Mouse (Mus musculus) left cerebral cortex, adult 18-20 months (tissue): ENCODE data around the gene Plcb1. TPM values are rescaled to one million over a fixed set of nuclear protein-coding genes. Genes with fewer than 3 reads are reported as not detected.
A peak's percentile ranks its signal among the peaks of the same experiment; 100 is the strongest.

Experiments
- DNase-seq, 2 experiments: peaks; one replicate each; pipeline ENCODE4 v3.0.0; 2021 to 2022; ENCODE audit warnings: low spot score in 2 of 2, mixed read lengths in 1 of 2
- total RNA-seq, 2 experiments: library from RNA; stranded (reverse); gene quantifications; 2 replicates each; pipeline ENCODE4 v1.2.3; 2021

The Plcb1 gene
- total RNA-seq, 2 experiments from 2014 or later = 166 to 177 TPM

DNA sequence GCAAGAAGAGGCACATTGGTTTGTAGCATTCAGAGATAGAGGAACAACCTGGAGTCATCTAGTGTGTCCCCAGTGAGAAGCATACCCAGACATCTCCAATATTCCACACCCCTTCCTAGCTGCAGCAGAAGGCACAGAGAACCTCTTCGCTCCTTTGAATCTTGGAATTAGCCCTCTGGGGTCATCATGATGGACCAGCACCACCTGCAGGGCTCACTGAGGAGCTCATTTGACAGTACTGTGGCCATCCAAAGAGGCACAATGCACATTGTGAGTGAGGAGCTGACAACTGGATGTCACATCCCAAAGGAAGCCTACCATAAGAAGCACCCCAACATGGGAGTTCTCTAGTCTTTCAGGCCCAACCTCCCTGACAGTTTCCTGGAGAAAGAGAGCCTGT, 50.2 kb downstream of the Plcb1 start:
- DNase-seq = no peak

DNA sequence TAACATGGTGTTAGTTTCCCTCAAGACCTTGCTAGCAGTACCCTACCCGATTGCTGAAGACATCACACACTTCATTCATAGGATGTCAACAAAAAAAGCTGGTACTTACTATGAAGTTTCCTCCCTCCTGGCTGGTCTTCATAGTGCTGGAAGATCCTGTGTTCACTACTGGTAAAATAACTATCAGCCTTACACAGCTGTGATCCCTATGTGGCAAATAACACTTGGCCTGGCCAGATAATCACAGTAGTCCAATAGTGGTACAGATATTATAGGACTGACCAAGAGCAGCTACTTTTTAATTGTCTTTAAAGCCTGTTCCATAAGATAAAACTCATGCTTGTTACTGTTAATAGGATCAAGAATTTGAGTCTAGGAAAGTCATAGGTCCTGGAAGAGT, 52.3 kb downstream of the Plcb1 start:
- no peak for DNase-seq

DNA sequence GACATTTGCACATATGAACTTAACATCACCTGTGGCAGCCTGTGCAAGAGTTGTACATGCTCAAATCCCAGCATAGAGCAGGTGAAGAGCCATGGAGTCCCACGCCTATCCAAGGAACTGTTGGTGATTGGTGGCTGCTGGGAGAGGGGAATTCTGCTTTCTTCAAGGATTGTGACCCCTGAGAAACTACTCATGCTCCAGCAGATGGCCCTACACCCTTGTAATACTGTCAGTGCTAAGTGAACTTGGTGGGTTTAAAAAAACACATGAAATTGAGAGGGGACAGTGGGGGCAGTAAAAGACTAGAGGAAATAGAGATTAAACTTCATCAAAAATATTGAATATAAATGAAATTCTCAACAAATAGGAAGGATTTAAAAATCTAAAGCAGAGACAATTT, 53.0 kb downstream of the Plcb1 start:
- no peak for DNase-seq

DNA sequence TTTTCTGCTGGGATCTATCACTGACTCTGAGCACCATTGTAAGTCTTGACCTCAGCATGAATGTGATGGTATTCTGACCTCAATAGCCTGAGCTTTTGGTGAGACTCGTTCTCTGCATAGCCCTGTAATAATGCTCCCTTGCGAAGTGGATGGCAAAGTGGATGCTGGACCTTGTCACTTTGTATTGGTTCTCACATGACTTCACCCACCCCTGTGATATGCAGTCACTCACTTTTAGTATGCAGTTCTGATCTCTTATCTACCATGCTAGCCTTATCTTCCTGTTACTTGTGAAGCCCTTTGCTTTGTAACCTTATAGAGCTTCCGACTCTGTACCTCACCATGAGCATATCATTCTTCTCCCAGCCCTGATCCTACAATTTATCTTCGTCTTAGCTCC, 57.0 kb downstream of the Plcb1 start:
- DNase-seq = no peak

DNA sequence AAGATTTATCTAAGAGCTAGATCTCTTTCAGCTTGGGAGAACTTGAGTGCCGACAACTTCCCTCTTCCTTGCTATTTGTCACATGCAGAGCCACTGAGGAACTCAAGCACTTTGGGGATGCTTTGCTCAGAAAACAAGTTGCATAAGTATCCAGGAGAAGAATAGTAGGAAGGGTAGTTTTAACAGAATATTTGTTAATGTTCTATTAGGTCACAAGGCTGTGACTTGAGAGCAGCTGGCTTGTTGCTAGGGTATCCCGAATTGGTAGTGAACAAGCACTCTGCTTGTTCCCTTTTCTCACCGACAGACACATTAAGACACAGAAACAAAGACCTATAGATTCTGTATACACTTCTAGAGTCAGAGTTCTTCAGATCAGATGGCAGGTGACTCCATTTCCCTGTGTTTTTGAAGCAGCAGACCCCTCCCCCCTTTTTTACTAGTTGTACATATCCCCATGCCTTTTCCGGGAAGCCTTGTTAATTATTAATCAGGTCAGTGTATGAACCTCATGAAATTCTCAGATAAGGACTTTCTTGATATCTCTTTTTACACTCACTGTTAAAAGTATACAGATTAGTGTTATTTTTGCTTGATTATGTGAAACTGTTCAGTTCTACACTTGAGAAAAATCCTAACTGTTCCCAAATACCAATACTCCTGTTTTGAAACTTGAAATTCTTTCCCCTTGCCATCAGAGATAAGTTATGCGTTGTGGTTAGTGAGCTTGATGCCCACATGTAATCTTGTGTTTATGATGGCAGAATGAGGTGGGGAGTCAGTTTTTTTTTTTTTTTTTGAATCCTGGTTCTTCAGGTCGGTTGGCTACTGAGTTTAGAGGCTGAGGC, 58.7 kb downstream of the Plcb1 start:
- no peak for DNase-seq

DNA sequence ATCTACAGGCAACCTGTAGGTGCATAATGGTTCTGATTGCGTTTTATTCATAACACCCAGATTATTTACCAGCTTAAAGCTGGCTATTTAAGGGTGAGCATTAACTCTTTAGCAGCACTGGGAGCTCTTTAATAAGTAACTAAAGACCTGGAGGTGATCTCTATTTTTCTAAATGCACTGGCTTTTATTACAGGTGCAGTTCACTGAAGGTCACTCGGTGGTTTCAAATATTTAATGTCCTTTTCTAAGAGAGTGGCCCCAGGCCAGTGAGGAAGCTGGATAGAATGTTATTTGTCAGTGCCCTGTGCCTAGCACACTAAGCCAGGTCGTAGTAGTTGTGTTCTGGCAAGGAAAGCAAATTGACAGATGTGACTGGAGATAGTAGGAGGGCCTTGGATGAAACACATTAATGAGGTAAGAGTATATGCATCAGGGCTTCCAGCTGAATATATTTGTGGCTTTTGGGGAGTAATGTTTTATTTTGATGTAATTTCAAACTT, 59.4 kb downstream of the Plcb1 start:
- DNase-seq = no peak

DNA sequence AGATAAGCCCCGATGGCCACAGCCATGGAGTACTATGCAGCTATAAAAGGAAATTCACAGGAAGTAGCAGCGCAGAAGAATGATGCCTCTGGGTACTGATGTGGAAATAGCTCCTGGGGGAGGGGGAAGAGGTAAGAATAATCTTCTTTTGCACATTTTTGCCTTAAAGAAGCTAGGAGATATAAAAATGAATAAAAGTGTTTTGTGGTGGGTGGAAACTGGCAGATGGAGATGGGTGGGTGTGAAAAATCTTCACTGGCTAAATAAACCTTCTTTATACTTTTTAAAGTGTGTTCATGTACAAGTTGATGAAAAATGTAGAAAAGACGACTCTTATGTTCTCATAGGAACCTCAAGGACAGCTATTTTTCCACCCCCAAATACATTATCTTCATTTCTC, 60.7 kb downstream of the Plcb1 start:
- DNase-seq = peak; percentile 54 to 73

DNA sequence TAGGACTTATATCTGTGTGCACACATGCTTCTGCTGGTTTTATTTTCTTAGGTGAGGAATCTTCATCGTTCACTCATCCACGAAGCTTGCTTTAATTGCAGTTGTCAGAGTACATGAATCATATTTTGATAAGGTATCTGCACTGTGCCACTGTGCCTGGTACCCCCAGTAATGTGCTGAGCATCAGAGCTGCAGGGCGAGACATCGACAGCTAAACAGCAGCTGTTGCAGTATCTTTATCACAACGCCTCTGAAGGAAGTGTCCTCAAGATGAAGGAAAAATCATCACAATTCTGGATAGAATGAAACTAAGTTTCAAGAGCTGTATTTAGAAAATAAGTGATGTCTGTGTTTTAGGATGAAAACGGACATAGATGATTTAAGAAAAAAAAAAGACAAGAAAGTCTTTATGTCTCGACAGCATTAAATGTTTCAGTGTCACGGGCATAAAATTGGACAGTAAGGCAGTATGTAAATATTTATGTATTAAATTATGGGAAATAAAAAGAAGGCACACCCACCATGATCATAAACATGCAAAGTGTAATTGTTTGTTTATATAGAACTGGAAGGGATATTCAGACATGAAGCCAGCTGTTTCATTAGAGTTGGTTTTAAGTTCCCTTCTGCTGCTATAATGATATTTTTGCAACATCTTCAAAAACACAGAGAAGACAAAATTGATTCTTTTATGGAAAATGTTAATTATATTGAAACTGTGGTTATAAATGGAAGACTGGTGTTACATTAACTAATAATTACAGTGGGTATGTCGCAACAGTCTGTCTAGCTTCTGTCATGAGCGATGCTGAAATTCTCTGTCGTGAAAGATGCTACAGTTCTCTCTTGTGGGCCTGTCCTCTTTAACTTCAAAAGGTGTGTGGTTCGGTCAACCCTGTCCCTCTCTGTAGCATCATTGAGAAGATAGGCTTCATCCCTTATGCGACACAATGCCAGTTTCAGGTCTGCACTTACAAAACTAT, 65.6 kb downstream of the Plcb1 start:
- no peak for DNase-seq

DNA sequence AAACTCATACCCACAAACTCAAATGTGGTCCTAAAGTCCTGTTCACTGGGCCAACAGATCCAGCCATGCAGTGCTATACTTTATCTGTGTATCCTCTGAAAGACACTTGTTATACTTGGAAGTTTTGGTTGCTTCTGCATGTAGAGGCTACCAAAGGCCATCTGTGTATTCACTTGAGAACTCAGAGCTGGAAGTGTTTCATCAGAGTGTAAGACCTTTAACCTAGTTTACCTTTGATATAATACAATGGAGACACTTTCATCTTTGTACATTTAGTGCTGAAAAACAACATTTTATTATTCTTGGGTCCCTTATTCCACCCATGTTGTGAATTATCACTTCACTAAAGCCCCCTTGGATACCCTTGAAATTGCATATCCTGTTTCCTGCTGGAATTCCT, 70.4 kb downstream of the Plcb1 start:
- no peak for DNase-seq

DNA sequence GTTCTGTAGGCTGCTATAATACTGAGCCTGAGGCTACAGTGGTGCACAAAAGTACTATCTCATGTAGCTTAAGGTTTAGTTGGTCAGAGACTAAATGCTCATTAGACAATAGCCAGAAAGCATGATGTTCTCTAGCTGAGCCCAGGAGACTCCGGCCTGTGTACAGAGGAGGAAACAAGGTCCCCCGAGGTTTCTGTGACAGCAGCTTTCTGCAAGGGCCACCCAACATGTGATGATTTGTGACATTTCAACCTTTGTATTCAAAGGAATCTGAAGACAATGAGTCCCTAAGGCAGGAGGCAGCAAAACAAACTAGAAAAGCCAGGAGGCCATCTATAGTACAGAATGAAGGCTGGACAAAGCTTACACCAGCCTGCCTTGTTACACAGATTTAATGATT, 70.8 kb downstream of the Plcb1 start:
- no peak for DNase-seq

DNA sequence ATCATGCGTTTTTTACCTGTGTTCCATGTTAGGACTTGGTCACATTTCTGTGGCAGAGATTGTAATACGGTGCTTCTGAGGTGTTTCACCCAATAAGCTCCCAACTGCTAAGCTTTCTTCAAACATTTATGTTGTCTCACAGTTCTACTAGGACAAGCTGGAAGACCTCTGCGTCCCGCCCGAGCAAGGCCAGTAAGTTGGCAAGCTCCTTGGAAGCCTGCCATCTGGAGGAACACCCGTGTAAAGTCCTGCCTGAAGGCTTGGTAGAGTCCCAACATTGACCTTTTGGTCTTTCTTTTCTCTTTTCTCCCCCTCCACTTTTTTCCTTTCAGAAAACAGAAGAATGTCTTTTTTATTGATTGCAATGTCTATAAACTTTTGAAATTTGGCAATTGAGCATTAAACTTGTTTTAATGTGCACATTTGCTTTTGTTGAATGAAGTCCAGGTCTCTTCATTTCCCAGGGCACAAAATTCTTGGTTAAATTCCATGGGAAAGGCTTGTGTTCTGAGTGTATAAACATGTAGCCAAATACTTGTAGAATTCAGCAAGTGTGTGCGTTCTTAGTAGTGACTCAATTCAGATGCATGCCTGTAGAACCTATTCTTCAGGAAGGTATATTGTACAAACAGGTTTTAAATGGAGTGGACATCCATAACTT, 79.2 kb downstream of the Plcb1 start:
- DNase-seq = no peak

DNA sequence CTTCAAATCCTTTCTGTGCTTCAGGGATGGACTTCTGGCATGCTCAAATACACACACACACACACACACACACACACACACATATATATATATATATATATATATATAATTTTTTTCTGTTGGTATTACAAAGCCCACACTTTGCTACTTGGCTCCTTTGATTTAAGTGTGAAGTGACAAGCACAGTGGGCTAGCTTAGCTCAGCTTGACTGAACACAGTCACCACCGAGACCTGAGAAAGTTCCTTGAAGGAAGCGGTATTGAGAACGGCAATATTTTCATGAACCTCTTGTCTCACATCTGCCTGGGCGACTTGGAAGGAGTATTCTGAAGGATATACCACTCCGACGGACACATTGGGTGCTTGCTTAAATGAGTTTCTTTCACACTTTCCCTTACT, 81.5 kb downstream of the Plcb1 start:
- no peak for DNase-seq

DNA sequence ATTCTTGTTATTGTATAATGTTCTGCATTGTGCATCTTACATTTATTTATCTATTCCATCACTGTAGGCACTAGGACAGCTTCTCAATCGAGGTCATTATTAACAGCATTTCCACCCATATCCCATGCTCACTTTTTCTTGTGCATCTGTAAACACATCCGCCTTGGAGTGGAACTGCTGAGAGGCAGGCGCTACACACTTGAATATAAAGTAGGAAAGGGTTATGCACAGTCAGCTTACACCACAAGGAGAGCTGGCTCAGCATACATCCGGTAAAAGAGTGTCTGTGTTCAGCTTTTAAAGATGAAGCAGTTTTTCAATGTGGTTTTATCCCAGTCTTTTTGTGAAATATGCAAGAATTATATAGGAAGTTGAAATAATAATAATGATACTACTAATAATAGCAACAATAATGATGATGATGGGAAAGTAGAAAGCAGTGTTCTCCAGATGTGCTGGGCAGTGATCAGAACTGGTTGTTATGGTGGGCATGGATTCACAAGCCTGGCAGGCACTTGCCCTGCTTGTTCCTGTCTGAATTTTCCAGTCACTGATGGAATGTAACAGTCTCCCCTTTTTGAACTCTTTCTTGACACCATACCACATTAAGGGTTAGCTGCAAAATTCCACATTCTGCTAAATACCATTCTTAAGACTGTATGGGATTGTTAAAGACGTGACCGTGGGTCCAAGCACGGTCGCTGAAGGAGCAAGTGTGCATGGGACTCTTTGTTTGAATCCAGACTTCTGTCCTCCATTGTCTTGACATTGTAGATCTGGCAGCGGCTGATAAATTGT, 86.0 kb downstream of the Plcb1 start:
- no peak for DNase-seq

DNA sequence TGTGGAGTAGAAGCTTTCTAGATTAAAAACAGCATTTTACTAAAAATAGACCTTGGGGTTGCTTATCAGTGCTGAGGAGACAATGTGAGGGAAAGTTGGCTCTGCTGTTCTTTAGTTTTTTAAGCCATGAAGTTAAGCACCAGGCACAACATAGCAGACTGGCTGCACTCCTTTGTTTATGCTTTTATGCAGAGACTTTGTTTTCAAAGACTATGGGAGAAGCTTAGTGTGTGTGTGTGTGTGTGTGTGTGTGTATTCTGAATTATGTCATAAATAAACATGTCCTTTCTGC, 86.6 kb downstream of the Plcb1 start:
- no peak for DNase-seq

DNA sequence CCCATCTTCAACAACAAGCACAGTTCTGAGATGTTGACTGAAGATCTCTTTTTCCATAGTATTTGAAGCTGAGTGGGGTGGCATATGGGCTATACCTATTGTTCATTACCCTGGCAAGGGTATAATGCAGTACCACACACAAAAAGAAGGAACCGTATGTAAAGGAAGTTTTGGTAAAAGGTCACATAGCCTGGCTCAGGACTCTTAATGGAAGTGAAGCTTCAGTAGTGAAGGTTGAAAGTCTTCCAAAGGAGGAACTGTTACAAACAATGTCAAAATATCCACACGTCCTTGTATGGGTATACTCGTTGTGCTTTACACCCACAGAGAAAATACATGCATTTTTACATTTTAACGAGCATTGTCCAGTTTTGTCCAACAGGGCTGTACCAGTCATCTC, 91.3 kb downstream of the Plcb1 start:
- no peak for DNase-seq

DNA sequence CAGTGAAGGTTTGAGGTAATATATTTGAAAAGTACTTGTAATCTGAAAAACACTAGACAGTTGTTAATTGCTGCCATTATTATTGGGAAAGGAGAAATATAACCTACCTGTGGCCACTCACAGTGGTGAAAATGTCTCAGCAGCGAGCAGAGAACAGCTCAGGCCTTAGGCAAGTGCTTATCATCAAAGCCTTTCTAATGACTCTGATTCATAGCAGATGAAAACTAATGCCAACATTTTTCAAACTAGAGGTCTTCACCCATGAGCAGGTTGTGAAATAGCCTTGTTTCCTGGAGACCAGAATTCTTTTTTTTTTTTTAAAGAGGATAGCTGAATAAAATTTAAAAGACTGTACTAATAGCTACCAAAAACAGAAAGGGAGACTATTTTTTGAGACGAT, 105.3 kb downstream of the Plcb1 start:
- DNase-seq = no peak

DNA sequence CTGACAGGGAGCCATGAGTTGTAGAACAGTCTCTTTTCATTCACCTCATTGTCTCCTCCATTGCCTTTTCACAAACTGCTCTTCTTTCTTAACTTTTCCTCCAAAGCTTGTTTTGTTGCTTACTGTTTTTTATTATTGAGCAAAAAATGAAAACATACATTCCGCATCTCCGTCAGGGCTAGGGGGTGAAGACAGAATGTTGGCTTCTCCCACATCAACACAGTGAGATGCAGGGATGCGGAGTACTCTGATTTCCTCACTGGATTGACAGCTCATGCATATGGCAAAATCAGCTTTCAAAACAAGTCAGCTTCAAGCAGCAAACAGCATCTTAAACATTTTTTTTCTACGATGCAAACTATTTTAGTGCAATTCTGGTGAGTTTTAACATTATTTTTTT, 108.9 kb downstream of the Plcb1 start:
- DNase-seq = no peak

DNA sequence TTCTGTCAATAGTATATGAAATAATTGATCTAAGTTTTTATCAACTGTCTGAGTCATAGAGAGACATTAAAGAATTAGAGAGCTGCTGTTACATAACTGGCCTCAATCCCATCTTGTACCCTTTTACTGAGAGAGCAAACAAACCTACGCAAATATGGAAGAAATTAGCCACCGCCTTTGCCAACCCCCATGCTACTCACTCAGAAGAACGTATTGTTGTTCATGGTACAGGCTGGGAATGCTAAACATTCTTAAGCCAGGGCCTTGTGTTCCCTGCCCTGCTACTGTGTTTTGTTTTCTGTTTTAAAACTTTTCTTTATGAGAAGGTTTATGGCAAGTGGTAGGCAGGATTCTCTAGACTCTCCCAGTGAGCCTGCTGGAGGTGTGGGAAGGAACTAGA, 110.3 kb downstream of the Plcb1 start:
- no peak for DNase-seq

DNA sequence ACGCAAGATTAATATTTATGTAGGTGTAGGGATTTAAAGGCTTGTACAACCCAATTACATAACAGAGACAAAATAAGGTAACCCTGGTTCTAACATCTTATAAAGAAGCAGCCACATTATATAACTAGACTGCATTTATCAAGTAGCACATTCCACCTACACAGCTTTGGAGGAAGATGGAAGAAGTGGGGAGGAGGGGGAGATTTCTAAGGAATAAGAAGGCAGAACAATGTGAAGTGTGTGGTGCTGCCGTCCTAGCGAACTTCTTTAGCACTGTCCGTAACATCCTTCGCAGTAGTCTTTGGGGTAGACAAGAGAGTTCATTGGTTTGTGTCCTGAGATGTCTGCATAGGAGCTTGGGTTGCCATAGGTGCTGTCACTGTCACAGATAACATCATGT, 111.2 kb downstream of the Plcb1 start:
- DNase-seq = no peak

DNA sequence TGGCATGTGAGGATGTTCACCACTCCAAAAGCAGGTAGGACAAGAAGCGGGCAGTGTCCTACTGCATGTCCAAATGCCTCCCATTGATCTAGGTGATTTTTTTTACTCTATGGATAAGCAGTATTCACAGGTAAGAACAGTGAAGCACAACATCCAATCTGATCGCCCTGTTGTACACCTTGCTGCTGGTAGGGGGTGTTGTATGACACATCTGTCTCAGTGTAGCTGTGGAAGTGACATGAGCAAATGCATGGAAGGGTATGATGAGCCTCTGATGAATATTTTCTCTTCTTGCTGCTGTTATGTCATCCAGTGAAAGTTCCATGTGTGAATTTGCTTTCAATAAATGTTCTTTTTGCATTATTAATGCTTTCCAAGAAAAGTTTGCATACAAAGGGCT, 115.7 kb downstream of the Plcb1 start:
- DNase-seq = no peak

DNA sequence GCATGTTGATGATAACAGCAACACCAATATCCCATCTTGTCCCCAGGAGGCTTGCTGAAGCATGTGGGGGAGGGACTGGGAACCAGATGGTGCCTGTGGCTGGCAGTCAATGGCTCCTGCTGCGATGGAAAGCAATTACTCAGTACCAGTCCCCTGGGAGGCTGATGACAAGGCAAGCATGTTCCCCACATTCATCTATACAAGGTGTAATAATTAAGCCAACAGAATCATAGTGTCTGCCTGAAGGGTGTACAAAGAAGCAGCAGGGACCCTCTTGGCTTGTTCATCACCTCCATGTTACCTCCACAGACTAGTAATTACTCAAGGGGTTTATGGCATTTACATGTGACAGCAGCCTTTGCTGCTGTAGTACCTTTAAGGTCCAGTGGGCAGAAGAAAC, 125.0 kb downstream of the Plcb1 start:
- DNase-seq = peak; percentile 39 to 65
